Mouse (Mus musculus) neutrophil, adult 59 days (primary cell): ENCODE measurements around the gene Tmem217. TPM values are rescaled to one million over a fixed set of nuclear protein-coding genes. Genes with fewer than 3 reads are reported as not detected.

Experiments used
- total RNA-seq, 2 experiments: library from RNA; stranded (reverse); gene quantifications; 1 replicate in 1 of 2; 2 replicates in 1 of 2; pipeline ENCODE4 v1.2.4; 2023

Tmem217 gene
- not detected for total RNA-seq

DNA sequence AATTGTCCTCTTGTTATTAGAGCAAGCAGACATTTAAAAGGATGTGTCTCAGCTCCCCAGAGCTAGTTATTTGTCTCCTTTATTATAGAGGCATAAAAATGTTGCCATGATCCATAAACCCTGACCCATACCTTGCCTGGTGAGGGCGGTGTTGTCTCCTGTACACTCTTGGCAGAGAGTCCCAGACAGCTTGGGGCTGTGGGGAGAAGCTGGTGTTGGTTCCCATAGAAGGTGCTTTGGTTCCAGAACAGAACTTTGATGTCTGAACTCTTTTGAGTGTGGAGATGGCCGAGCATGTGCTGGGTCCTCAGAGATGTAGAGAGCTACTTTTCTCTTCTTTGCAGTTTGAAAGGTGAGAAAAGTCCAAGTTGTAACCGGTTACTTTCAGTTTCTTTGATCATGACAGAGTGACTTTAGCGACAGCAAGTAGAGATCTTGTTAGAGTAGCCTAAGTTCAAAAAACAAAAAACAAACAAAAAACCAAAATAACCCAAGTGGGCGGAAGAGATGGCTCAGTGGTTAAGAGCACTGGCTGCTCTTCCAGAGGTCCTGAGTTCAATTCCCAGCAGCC, at the start of gene Tmem217:
Gene Tmem217 (minus strand): TSS at position 224 of the 571 bp plus-strand sequence.

DNA sequence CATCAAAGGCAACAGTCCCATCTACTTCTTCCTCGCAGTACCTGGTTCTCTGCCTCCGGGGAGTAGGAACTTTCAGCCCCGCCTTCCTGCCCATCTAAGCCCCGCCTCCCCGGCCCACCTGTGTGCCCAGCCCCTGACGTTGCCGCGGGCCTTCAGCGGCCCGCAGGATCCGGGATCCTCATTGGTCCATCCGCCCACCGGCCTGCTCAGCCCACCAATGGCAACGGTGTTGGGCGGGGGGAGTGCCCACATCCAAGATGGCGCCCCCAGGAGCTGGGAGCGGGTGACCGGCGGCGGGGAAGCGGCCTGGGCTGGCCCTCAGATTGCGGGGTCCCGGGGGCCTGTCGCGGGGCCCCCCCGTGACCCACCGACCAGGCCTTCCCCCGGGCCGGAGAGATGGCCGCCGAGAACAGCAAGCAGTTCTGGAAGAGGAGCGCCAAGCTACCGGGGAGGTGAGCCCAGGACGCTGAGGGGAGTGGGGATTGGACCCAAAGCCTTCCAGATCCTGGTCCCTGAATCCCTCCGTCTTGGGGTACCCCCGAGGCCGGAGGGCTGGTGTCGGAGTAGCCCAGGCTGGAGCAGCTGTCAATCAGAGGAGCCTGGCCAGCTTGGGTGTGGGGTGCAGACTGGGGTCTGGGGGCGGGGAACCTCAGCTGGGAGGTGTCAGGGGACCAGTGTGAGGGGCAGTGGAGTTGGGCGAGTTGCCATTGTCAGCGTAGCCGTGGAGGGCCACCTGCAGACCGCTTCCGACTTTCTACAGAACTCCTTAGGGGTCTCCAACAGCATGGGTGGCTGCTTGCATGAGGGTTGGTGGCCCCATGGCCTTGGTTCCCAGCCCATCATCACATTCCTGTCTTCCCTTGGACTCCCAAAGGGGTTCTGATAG, 2.4 kb downstream of the Tmem217 start, which contains the start of the genes Gm17657 and Tbc1d22b:
Gene Gm17657 (minus strand): TSS at position 96 of the 886 bp plus-strand sequence.
Gene Tbc1d22b (plus strand): TSS at position 243 of the 886 bp plus-strand sequence.

DNA sequence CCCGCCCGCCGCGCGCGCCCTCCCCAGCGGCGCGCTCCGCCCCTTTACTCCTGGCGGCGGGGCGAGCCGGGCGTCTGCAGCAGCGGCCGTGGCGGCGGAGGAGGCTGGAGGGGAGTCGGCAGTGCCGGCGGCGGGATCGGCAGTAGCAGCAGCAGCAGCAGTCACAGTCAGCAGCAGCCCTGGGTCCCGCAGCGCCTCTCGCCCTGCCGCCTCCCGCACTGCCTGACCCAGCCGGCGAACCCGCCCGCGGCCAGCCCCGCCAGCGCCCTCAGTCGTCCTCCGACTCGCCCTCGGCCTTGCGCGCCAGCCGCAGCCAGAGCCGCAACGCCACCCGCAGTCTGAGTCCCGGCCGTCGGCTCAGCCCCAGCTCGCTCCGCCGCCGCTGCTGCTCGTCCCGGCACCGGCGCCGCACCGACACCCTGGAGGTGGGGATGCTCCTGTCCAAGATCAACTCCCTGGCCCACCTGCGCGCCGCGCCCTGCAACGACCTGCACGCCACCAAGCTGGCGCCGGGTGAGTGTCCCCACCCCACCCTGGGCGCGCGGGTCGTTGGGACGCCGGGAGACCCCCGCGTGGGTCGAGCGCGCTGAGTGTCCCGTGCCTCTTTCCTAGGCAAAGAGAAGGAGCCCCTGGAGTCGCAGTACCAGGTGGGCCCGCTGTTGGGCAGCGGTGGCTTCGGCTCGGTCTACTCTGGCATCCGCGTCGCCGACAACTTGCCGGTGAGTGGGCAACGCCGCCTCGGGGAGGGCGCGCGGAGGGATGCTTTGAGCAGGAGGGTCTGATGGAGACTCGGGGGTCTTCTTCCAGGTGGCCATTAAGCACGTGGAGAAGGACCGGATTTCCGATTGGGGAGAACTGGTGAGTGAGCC, 61.2 kb downstream of the Tmem217 start, which contains the start of gene Pim1:
Gene Pim1 (plus strand): TSS at position 41 of the 869 bp plus-strand sequence.

Other genes starting within 250 kb of the Tmem217 start
- 100 to 1,000 TPM; 204 to 207 TPM for gene Pi16, start 234.7 kb downstream of the Tmem217 start, total RNA-seq
- gene Mtch1, start 204.5 kb downstream of the Tmem217 start, total RNA-seq: 100 to 1,000 TPM in 1 of 2 experiments, 10 to 100 TPM in 1; 81.7 to 111 TPM
- gene Fgd2, start 191.5 kb downstream of the Tmem217 start, total RNA-seq: 10 to 100 TPM; 39.5 to 46.5 TPM
- gene Pim1, start 61.6 kb downstream of the Tmem217 start, total RNA-seq: 100 to 1,000 TPM; 351 to 485 TPM
- not detected for gene Gm17657, start 2.7 kb downstream of the Tmem217 start, total RNA-seq
- 10 to 100 TPM; 11.8 to 12.9 TPM for gene Tbc1d22b, start 2.6 kb downstream of the Tmem217 start, total RNA-seq
- gene Rnf8, start 62.4 kb upstream of the Tmem217 start, total RNA-seq: 10 to 100 TPM; 30.3 to 36.5 TPM
- 10 to 100 TPM; 14.3 to 14.5 TPM for gene Gm28043, start 62.5 kb upstream of the Tmem217 start, total RNA-seq
- 100 to 1,000 TPM; 191 to 211 TPM for gene Cmtr1, start 108.2 kb upstream of the Tmem217 start, total RNA-seq
- 10 to 100 TPM; 12.9 to 14.9 TPM for gene Ccdc167, start 164.7 kb upstream of the Tmem217 start, total RNA-seq